Mouse (Mus musculus) heart, postnatal 10 days (tissue): Measurements from ENCODE around the gene Rrp8. TPM values are rescaled to one million over a fixed set of nuclear protein-coding genes. Genes with fewer than 3 reads are reported as not detected.

Experiments used
- DNase-seq, 2 experiments: peaks; one replicate each; pipeline ENCODE4 v3.0.0; 2021
- intact Hi-C: fragments of 180-260 bp; cut with DNase I; formaldehyde crosslinking; loops from one replicate; pipeline ENCODE4 v1.15.1; 2025
- total RNA-seq, 2 experiments: library from RNA; stranded (reverse); gene quantifications; 2 replicates each; pipeline ENCODE4 v1.2.3; 2021

Rrp8 gene
- total RNA-seq, 2 experiments from 2014 or later, result 14.3 to 14.7 TPM

DNA sequence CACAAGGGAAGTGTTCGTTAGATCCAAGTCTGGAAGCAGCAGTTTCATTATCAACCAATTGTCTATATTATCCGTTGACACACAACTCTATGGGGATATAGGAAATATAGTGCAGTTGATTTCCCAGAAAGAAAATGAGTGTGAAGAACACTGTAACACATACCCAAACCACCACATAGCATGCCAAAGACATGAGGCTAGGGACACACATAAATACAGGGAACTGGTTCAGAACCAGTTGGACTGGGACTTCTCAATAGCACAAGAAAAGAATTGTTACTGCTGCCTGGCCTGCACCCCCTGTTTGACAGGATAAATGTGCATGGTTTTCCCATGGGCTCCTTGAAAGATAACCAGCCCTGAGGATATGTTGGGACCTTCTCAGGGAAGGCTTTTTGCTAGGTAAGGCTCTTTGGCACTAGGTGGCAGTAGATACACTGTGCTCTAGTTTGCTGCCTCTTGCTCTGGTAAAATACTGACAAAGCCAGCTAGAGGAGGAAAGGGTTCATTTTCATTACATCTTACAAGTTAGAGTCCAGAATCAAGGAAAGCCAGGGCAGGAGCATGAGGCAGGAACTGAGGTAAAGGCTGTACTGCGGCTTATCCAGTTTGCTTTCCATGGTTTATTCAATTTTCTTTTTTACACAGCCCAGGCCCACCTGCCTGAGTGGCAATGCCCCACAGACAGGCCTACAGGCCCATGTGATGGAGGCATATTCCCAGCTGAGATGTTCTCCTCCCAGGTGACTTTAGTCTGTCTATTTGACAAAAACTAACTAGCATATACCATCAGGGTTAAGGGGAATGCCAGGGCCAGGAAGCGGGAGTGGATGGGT, 10.8 kb downstream of the Rrp8 start:
- intact Hi-C loops, result loop anchor here (1.0 to 2.0 kb wide), 2 partner anchors 84 to 92 kb away; partner anchors contain the start of gene Mrpl17
- DNase-seq, result peak; percentile 63 to 72

DNA sequence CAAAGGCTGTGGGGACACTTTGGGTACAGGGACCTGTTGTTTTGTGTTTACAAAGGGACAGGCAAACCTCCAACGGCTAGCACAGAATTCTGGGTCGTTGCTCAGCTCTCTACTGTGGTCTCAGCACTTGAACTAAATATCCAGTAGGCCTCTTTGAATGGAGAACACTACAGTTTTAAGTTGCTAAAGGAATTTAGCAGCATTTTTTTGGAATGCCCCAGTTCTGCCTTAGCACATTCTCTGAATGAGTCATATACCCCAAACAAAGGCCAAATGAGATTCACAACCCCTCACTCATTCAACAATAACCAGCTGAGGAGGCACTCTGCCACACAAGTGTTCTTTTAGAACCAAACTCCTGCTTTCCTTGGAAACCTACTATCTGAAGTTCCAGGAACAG, 15.3 kb downstream of the Rrp8 start:
- intact Hi-C loops, result no loop called here
- DNase-seq, result no peak

DNA sequence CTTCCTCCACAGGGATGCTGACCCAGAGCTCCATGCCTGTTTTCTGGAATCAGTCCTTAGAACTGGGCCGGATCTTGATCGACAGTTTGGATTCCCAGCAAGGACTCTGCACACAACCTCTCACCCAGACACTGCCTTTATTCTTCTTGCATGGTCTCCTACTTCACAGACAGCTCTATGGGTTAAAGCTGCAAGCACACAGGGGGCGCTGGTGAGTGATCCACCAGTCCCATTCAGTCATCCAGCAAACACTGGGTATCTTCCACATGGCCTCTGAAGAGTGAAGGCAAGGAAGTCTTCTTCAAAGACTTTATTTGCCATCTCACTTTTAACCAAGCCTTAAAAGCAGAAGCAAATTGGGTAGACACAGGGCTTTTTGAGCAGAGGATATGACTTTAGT, 21.8 kb downstream of the Rrp8 start:
- intact Hi-C loops, result no loop called here
- no peak for DNase-seq

DNA sequence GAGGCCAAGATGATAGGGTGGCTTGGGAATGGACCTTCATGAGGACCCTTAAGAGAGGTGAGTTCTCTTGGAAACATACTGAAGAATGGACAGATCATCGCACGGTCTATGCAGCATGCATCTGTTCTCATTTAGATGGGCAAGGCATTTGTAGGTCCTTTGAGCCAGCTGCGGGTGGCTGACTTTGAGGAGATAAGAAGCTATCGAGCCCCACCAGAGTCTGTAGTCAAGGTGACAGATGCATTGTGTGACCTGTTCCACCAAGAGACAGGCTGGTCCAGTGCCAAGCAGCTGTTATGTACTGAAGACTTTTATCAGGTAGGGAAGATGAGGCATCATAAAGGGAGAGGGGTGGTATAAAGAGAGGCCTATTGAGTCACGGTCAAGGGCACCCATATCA, 28.5 kb downstream of the Rrp8 start:
- DNase-seq, result no peak
- intact Hi-C loops, result no loop called here

DNA sequence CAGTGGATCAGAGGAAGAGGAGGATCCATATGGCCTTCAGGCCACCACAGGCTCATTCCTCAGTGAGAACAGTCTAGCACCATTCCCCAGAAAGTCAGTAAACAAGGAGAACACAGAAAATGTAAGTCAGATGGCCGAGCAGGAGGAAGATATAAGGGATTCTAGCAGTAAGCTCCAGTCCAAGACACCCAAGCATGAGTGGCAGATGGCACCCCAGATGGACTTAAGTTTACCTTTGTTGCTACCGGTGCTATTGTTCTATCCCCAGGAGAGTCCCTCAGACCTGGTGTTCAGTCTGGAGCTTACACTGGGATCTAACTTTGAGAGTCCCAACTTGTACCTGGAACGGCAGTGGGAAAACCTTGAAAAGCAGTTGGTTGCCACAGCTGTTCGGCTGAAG, 33.4 kb downstream of the Rrp8 start:
- DNase-seq, result no peak
- intact Hi-C loops, result no loop called here

- intact Hi-C loops, result no loop called here
- no peak for DNase-seq
Observed at GRCm38 (mm10) chr7:105703184-105703583, 34.0 kb downstream of the Rrp8 start.

- intact Hi-C loops, result no loop called here
- no peak for DNase-seq
Observed at GRCm38 (mm10) chr7:105690875-105691274, 46.3 kb downstream of the Rrp8 start.

DNA sequence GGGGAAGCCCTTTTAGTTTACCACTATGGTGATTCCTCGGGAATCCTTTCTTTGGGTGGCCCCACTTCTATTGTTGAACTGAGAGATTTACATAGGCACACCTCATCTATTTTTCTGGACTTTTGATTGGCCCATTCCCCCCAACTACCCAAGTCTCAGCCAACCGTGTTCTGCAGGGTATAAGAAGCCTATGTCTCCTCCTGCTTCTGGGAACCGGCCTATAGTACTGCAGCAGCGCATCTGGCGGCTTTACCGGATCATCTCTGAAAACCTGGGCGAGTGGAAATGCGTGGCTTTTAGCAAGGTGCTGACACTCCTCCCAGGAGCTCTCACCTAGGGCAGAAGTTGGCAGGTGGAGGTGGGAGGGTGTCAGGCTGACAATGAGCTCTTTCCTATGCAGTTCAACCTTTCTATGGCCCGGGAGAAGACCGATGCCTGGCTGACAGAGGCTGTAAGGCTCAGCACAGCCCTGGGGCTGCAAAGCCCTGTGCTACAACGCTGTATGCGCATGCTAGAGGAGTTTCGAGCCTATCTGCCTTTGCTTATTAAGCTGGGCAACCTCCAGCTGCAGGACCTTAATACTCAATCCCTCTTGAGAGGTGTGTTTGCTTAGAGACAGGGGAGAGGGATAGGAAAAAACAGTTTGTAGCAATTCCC, 51.5 kb downstream of the Rrp8 start:
- intact Hi-C loops, result loop anchor here (10.0 kb wide), 1 partner anchor 81 kb away; the partner anchor contains the start of gene Hpx
- DNase-seq, result no peak

Other genes with a start within 250 kb of the Rrp8 start
- 100 to 1,000 TPM; 120 to 137 TPM for gene Smpd1, start 183.0 kb downstream of the Rrp8 start, total RNA-seq
- gene Apbb1, start 155.7 kb downstream of the Rrp8 start, total RNA-seq, result 10 to 100 TPM; 67.0 to 76.3 TPM
- gene Hpx, start 137.2 kb downstream of the Rrp8 start, total RNA-seq, result under 1 TPM; 0.17 to 0.34 TPM
- gene Trim3, start 103.8 kb downstream of the Rrp8 start, total RNA-seq, result 10 to 100 TPM; 34.4 to 36.9 TPM
- 100 to 1,000 TPM in 1 of 2 experiments, 10 to 100 TPM in 1; 97.3 to 100 TPM for gene Timm10b, start 97.3 kb downstream of the Rrp8 start, total RNA-seq
- 10 to 100 TPM; 24.1 to 24.5 TPM for gene Arfip2, start 97.0 kb downstream of the Rrp8 start, total RNA-seq
- gene Gm45799, start 96.8 kb downstream of the Rrp8 start, total RNA-seq, result 1 to 10 TPM; 1.1 to 3.0 TPM
- gene Dnhd1, start 86.6 kb downstream of the Rrp8 start, total RNA-seq, result under 1 TPM; 0.45 to 0.72 TPM
- 100 to 1,000 TPM; 156 to 157 TPM for gene Ilk, start 793 bp downstream of the Rrp8 start, total RNA-seq
- gene Taf10, start 7.0 kb upstream of the Rrp8 start, total RNA-seq, result 100 to 1,000 TPM; 102 to 108 TPM
- 10 to 100 TPM; 42.2 to 46.6 TPM for gene Tpp1, start 14.8 kb upstream of the Rrp8 start, total RNA-seq
- 10 to 100 TPM; 30.6 to 34.2 TPM for gene Dchs1, start 50.3 kb upstream of the Rrp8 start, total RNA-seq
- gene Mrpl17, start 73.7 kb upstream of the Rrp8 start, total RNA-seq, result 100 to 1,000 TPM in 1 of 2 experiments, 10 to 100 TPM in 1; 100.0 to 110 TPM
- gene Gm4070, start 216.6 kb upstream of the Rrp8 start, total RNA-seq, result 1 to 10 TPM; 6.6 to 6.8 TPM